20 mouse cellular contexts compared by ENCODE assay signal in the genomic region with DNA sequence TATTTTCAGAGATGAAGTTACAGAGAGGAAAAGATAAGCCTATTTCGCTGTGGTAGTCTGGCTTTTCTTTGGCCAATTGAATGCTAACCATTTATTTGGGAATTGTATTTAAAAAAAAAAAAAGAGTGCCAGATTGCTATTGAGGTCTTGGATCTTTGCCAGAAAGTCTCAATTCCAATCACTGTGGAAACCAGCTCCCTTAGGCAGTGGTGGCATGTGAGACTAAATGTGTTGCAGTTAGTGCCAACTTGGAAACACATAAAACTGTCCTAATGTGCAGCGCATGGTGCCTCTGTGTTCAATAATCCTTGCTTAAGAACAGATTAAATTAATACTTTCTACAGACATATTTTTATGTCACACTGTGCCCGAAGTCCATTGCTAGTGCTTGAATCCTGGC. TPM values are rescaled to one million over a fixed set of nuclear protein-coding genes. Genes with fewer than 3 reads are reported as not detected.
DNase-seq lines count a peak whose midpoint lies in the region; ATAC-seq and TF ChIP-seq lines count a peak whose summit lies in the region.
"Had no signal": no experiment of that assay in that cellular context is flagged by ENCODE, and none has a peak within 500 bp of the region (broad histone marks: within the 10 kb centered on the region; RNA-seq: fewer than 3 reads in every experiment).

No protein-coding gene starts in this region.

- no peak overlapping the region for H3K27ac ChIP-seq in hindbrain, embryonic 15.5 days (replicated peaks)
- H3K27ac ChIP-seq in hindbrain, embryonic 10.5 days, result no peak overlapping the region
- H3K27ac ChIP-seq in lung, embryonic 14.5 days (ENCODE audit: low read depth), result no peak overlapping the region
- no peak overlapping the region for H3K27ac ChIP-seq in neural tube, embryonic 15.5 days (replicated peaks)
- H3K27ac ChIP-seq: limb, embryonic 12.5 days had no signal

- DNase-seq in cerebellum, adult 11-12 months, result peak; percentile 1
- no peak for DNase-seq in cerebellum, postnatal 36 days
- no peak for DNase-seq in hindbrain, embryonic 10.5 days (ENCODE audit: low spot score)
- peak; percentile 6 for DNase-seq in lung, embryonic 14.5 days
- DNase-seq in lung, adult 2 months, result no peak
- DNase-seq: cerebellum, adult 8-10 months; gastrocnemius, postnatal 36 days; heart, postnatal 4 days; kidney, adult 18-20 months; lung, adult 18-20 months; right cerebral cortex, postnatal 4 days had no signal

- H3K36me3 ChIP-seq in hindbrain, embryonic 15.5 days, result no peaks in the 10 kb centered on the region
- H3K36me3 ChIP-seq in hindbrain, embryonic 10.5 days, result no peaks in the 10 kb centered on the region
- H3K36me3 ChIP-seq in lung, embryonic 14.5 days (ENCODE audit: insufficient read depth), result no peaks in the 10 kb centered on the region
- H3K36me3 ChIP-seq in neural tube, embryonic 15.5 days, result no peaks in the 10 kb centered on the region
- H3K36me3 ChIP-seq: heart, embryonic 12.5 days; limb, embryonic 12.5 days had no signal

- TF ChIP-seq POLR2A in lung, adult 2 months (IDR thresholded peaks at IDR 0.05; ENCODE audit: borderline replicate concordance, extremely low read depth, low read depth, low read length), result no peak

- no peaks in the 10 kb centered on the region for H3K4me1 ChIP-seq in hindbrain, embryonic 15.5 days (replicated peaks)
- H3K4me1 ChIP-seq in hindbrain, embryonic 10.5 days (replicated peaks), result no peaks in the 10 kb centered on the region
- no peaks in the 10 kb centered on the region for H3K4me1 ChIP-seq in lung, embryonic 14.5 days (ENCODE audit: insufficient read depth)
- H3K4me1 ChIP-seq in lung, adult 2 months (ENCODE audit: control insufficient read depth, insufficient read depth, low read length), result no peaks in the 10 kb centered on the region
- no peaks in the 10 kb centered on the region for H3K4me1 ChIP-seq in neural tube, embryonic 15.5 days
- H3K4me1 ChIP-seq: heart, embryonic 12.5 days; limb, embryonic 12.5 days had no signal

- TF ChIP-seq CTCF in lung, embryonic 14.5 days (IDR thresholded peaks at IDR 0.05; ENCODE audit: low read depth), result no peak
- no peak for TF ChIP-seq CTCF in lung, adult 2 months (IDR thresholded peaks at IDR 0.05; ENCODE audit: insufficient read depth, low read length)

- no peaks in the 10 kb centered on the region for H3K27me3 ChIP-seq in hindbrain, embryonic 15.5 days
- H3K27me3 ChIP-seq in hindbrain, embryonic 10.5 days (ENCODE audit: insufficient read depth, poor library complexity, severe bottlenecking), result no peaks in the 10 kb centered on the region
- H3K27me3 ChIP-seq in lung, embryonic 14.5 days (ENCODE audit: insufficient read depth, low read length), result no peaks in the 10 kb centered on the region
- no peaks in the 10 kb centered on the region for H3K27me3 ChIP-seq in neural tube, embryonic 15.5 days (replicated peaks)
- H3K27me3 ChIP-seq: CH12.LX; heart, embryonic 12.5 days; limb, embryonic 12.5 days had no signal

- H3K4me3 ChIP-seq in hindbrain, embryonic 15.5 days, result no peak overlapping the region
- no peak overlapping the region for H3K4me3 ChIP-seq in hindbrain, embryonic 10.5 days
- H3K4me3 ChIP-seq in lung, embryonic 14.5 days (ENCODE audit: low read depth, low read length), result no peak overlapping the region
- no peak overlapping the region for H3K4me3 ChIP-seq in lung, adult 2 months (replicated peaks; ENCODE audit: extremely low read depth, low read depth, low read length)
- H3K4me3 ChIP-seq in neural tube, embryonic 15.5 days (replicated peaks), result no peak overlapping the region
- H3K4me3 ChIP-seq: heart, embryonic 12.5 days; limb, embryonic 12.5 days had no signal

- WGBS in hindbrain, embryonic 15.5 days, result 57% methylated on average over 3 of the region's 3 CpGs
- WGBS in hindbrain, embryonic 10.5 days, result 93% methylated on average over 3 of the region's 3 CpGs
- WGBS in lung, embryonic 14.5 days, result 84% methylated on average over 3 of the region's 3 CpGs
- WGBS in lung, adult 2 months, result 84% methylated on average over 3 of the region's 3 CpGs
- 43% methylated on average over 3 of the region's 3 CpGs for WGBS in neural tube, embryonic 15.5 days

- H3K9ac ChIP-seq in hindbrain, embryonic 15.5 days, result no peak overlapping the region
- H3K9ac ChIP-seq in lung, embryonic 14.5 days, result no peak overlapping the region
- no peak overlapping the region for H3K9ac ChIP-seq in neural tube, embryonic 15.5 days (replicated peaks)
- H3K9ac ChIP-seq: heart, embryonic 12.5 days; limb, embryonic 12.5 days had no signal

- H3K4me2 ChIP-seq in hindbrain, embryonic 15.5 days, result no peak overlapping the region
- no peak overlapping the region for H3K4me2 ChIP-seq in lung, embryonic 14.5 days
- H3K4me2 ChIP-seq in neural tube, embryonic 15.5 days, result no peak overlapping the region
- H3K4me2 ChIP-seq: heart, embryonic 12.5 days; limb, embryonic 12.5 days had no signal

- peak; percentile 72 for ATAC-seq in hindbrain, embryonic 15.5 days (ENCODE audit: low FRiP score, low read depth)
- no peak for ATAC-seq in lung, embryonic 14.5 days (ENCODE audit: insufficient read depth)
- ATAC-seq in neural tube, embryonic 15.5 days (ENCODE audit: low FRiP score), result peak; percentile 70; the same call in 1 of the 2 replicates
- no peak for ATAC-seq in megakaryocyte-erythroid progenitor cell, adult 5-6 weeks (replicated peaks; ENCODE audit: low FRiP score, low TSS enrichment, poor library complexity, severe bottlenecking)

- H3K9me3 ChIP-seq in hindbrain, embryonic 15.5 days, result no peaks in the 10 kb centered on the region
- no peaks in the 10 kb centered on the region for H3K9me3 ChIP-seq in hindbrain, embryonic 10.5 days
- no peaks in the 10 kb centered on the region for H3K9me3 ChIP-seq in lung, embryonic 14.5 days (ENCODE audit: low read depth, low read length)
- H3K9me3 ChIP-seq in neural tube, embryonic 15.5 days (replicated peaks), result no peaks in the 10 kb centered on the region
- H3K9me3 ChIP-seq: heart, embryonic 12.5 days; limb, embryonic 12.5 days had no signal

RNA-seq across cellular contexts. Expression of a gene that starts 50.1 kb away (rescaled TPM):
- polyA plus RNA-seq in hindbrain, embryonic 15.5 days (2015; fragmentation: Nextera tagmentation; extraction: Ambion mirVana), result not detected in 2 replicates
- polyA plus RNA-seq in hindbrain, embryonic 10.5 days (2016; fragmentation: Nextera tagmentation; extraction: Ambion mirVana), result not detected in 2 replicates
- not detected in 2 replicates for polyA plus RNA-seq in lung, embryonic 14.5 days (2014; fragmentation: Nextera tagmentation; extraction: Ambion mirVana)
- polyA plus RNA-seq in lung, adult 2 months (2012; rRNA removed), result not detected in 2 replicates
- not detected in 2 replicates for polyA plus RNA-seq in neural tube, embryonic 15.5 days (2015; fragmentation: Nextera tagmentation; extraction: Ambion mirVana)
- total RNA-seq in megakaryocyte-erythroid progenitor cell, adult 5-6 weeks (2014; fragmentation: Nextera tagmentation), result not detected in 2 replicates
- total RNA-seq in megakaryocyte-erythroid progenitor cell, adult 5-6 weeks (2017), result not detected in 2 replicates
- total RNA-seq: adrenal gland, postnatal 4 days; CH12.LX; gastrocnemius, postnatal 36 days; heart, postnatal 4 days; layer of hippocampus, postnatal 14 days had no signal
- polyA plus RNA-seq: embryonic facial prominence, embryonic 11.5 days; heart, embryonic 12.5 days; limb, embryonic 12.5 days had no signal

Comparison
In these comparisons a context has a peak if more than half of its experiments do, and no peak if none do; other contexts are left out.
1. DNase-seq: peak in cerebellum, adult 11-12 months (single experiment) and lung, embryonic 14.5 days (single experiment); none in cerebellum, postnatal 36 days (0 of 2), hindbrain, embryonic 10.5 days (single experiment) and lung, adult 2 months (single experiment).
2. ATAC-seq: peak in hindbrain, embryonic 15.5 days (single experiment) and neural tube, embryonic 15.5 days (single experiment); none in lung, embryonic 14.5 days (single experiment) and megakaryocyte-erythroid progenitor cell, adult 5-6 weeks (single experiment).